Mouse (Mus musculus): Measurements from ENCODE around the gene Gm30302. TPM values are rescaled to one million over a fixed set of nuclear protein-coding genes. Genes with fewer than 3 reads are reported as not detected.
"Not testable (repeated sequence)": the region's sequence is repeated elsewhere in the genome, so short reads cannot be mapped to it uniquely, and the experiment has no call there.

Gene Gm30302
- polyA plus RNA-seq, 1 experiment from 2014 or later: not detected

- Histone ChIP-seq H3K4me3 (ENCODE audit: low read length) (no peak overlapping the region), H3K9me3 (ENCODE audit: control insufficient read depth, low read length) (no peaks in the 10 kb centered on the region), H3K36me3 (ENCODE audit: control insufficient read depth, insufficient read depth, low read length) (no peaks in the 10 kb centered on the region), H3K4me2 (ENCODE audit: low read depth, low read length) (no peak overlapping the region), H3K4me1 (ENCODE audit: control insufficient read depth, insufficient read depth, low read length) (no peaks in the 10 kb centered on the region), H3K27me3 (replicated peaks; ENCODE audit: control insufficient read depth, insufficient read depth, low read length) (no peaks in the 10 kb centered on the region), H3K9ac (ENCODE audit: low read depth, low read length) (no peak overlapping the region), H3K27ac (ENCODE audit: low read length) (no peak overlapping the region)
- ATAC-seq: no peak
- WGBS: 89% methylated on average over 1 of the region's 1 CpGs
Observed at GRCm38 (mm10) chr13:49807146-49807545, 8.3 kb upstream of the Gm30302 start.

DNA sequence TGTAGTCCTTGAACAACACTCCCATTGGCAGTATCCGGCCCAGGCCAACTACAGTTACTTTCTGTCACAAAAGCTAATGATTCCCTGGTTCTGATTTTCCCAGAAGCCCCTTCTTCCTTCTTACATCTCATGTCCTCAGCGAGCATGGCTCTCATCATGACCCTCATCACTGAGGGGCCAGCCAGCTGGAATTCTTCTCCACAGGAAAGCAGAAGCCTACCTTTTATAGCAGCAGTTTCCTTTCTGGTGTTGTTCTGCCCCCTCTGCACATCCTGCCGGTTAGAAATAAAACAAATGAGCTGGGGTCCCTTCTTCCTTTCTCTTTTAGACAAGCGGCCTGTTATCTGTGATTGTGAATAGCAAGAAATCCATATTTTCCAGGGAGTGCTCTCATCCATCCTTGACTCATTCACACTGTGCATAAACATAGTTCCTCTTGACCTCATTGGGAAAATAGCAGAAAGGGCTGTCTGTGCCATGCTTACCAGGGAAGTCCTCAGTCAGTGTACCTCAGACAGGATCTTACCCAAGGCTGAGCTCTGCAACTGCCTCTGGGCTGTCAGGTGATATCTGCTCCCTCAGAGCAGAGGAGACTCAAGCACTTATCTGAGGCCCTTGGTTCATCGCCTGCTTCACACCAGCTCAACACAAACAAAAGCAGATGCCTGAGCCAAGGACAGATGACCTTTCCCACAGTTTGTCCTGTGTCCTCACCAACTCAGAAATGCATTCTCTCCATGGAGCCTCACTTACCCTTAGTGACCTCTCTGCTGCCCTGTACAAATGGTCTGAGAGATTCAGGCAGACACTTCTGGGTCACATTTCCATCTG, 10.0 kb downstream of the Gm30302 start:
- ATAC-seq: no peak
- no peak overlapping the region for H3K27ac ChIP-seq (ENCODE audit: low read length)
- WGBS: 40% methylated on average over 5 of the region's 5 CpGs

DNA sequence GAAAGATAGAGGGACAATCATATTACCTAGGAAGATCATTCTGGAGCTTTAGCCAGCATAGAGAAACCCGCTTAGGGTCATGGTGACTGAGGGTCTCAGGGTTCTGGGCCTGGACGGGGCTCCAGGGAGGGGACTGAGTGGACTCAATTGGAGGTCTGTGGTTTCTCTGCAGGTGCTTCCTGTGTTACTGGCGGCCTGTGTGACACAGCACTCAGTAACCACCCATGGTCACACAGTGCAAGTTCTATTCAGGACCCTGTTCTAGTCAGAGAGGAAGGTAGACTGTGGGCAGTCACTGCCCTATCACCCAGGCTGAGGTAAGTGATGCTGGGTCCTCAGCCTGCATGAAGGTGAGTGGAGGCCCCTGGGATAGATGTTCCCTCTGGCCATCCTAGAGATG, 14.9 kb downstream of the Gm30302 start:
- no peak for ATAC-seq
- Histone ChIP-seq H3K27me3 (replicated peaks; ENCODE audit: control insufficient read depth, insufficient read depth, low read length) (no peaks in the 10 kb centered on the region), H3K4me3 (ENCODE audit: low read length) (no peak overlapping the region), H3K4me2 (ENCODE audit: low read depth, low read length) (no peak overlapping the region), H3K36me3 (ENCODE audit: control insufficient read depth, insufficient read depth, low read length) (no peaks in the 10 kb centered on the region), H3K9ac (ENCODE audit: low read depth, low read length) (no peak overlapping the region), H3K4me1 (ENCODE audit: control insufficient read depth, insufficient read depth, low read length) (no peaks in the 10 kb centered on the region), H3K9me3 (ENCODE audit: control insufficient read depth, low read length) (no peaks in the 10 kb centered on the region), H3K27ac (ENCODE audit: low read length) (no peak overlapping the region)
- WGBS: 76% methylated on average over 3 of the region's 3 CpGs

More for the DNA sequence above, 10.0 kb downstream of the Gm30302 start:
- H3K27me3 ChIP-seq (replicated peaks; ENCODE audit: control insufficient read depth, insufficient read depth, low read length): no peaks in the 10 kb centered on the region
- H3K9ac ChIP-seq (ENCODE audit: low read depth, low read length): no peak overlapping the region
- H3K4me1 ChIP-seq (ENCODE audit: control insufficient read depth, insufficient read depth, low read length): no peaks in the 10 kb centered on the region
- H3K4me2 ChIP-seq (ENCODE audit: low read depth, low read length): no peak overlapping the region
- H3K4me3 ChIP-seq (ENCODE audit: low read length): no peak overlapping the region
- no peaks in the 10 kb centered on the region for H3K9me3 ChIP-seq (ENCODE audit: control insufficient read depth, low read length)
- H3K36me3 ChIP-seq (ENCODE audit: control insufficient read depth, insufficient read depth, low read length): no peaks in the 10 kb centered on the region

DNA sequence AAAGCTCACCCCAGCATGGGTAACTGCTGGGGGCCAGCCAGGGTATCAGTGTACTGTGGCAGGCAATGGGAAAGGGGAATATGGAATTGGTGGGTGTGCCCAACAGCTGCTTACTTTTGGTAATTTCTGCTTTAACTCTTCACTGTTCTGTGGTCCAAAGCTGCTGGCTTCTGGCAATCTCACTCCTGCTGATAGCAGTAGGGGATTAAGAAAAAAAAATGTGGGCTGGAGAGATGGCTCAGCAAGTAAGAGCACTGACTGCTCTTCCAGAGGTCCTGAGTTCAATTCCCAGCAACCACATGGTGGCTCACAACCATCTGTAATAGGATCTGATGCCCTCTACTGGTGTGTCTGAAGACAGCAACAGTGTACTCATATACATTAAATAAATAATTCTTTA, 27.3 kb downstream of the Gm30302 start:
- not testable (repeated sequence) for H3K9ac ChIP-seq (ENCODE audit: low read depth, low read length); H3K27ac ChIP-seq (ENCODE audit: low read length); H3K4me1 ChIP-seq (ENCODE audit: control insufficient read depth, insufficient read depth, low read length)

DNA sequence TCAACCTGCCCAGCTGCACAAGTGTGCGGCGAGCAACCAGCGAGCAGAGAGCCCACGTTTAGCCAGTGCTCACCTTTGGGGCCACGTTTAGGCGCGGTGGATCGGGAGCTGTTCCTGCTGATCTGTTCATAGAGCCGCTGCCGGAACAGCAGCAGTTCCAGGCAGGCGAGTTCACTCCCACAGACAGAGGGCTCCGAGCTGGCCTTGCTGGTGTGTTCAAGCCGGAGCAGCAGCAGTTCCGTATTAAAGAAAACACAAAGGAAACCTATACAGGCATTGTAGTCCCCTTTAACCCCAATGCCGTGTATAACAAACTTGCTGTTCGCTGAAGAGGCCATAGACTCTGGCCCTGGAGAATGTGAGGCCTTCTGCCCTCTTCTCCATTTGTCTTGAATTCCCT, 29.7 kb downstream of the Gm30302 start:
- H3K4me3 ChIP-seq (ENCODE audit: low read length): no peak overlapping the region
- WGBS: 81% methylated on average over 16 of the region's 16 CpGs
- H3K27me3 ChIP-seq (replicated peaks; ENCODE audit: control insufficient read depth, insufficient read depth, low read length): no peaks in the 10 kb centered on the region
- no peak for ATAC-seq
- H3K9me3 ChIP-seq (ENCODE audit: control insufficient read depth, low read length): no peaks in the 10 kb centered on the region
- H3K27ac ChIP-seq (ENCODE audit: low read length): no peak overlapping the region
- no peaks in the 10 kb centered on the region for H3K4me1 ChIP-seq (ENCODE audit: control insufficient read depth, insufficient read depth, low read length)
- no peak overlapping the region for H3K4me2 ChIP-seq (ENCODE audit: low read depth, low read length)
- no peaks in the 10 kb centered on the region for H3K36me3 ChIP-seq (ENCODE audit: control insufficient read depth, insufficient read depth, low read length)
- H3K9ac ChIP-seq (ENCODE audit: low read depth, low read length): no peak overlapping the region

More for the DNA sequence above, 27.3 kb downstream of the Gm30302 start:
- not testable (repeated sequence) for H3K4me3 ChIP-seq (ENCODE audit: low read length); H3K36me3 ChIP-seq (ENCODE audit: control insufficient read depth, insufficient read depth, low read length); ATAC-seq; H3K9me3 ChIP-seq (ENCODE audit: control insufficient read depth, low read length); H3K4me2 ChIP-seq (ENCODE audit: low read depth, low read length); H3K27me3 ChIP-seq (replicated peaks; ENCODE audit: control insufficient read depth, insufficient read depth, low read length)

GRCm38 (mm10) chr13:49768048-49768447, 30.8 kb downstream of the Gm30302 start:
- 23% methylated on average over 2 of the region's 2 CpGs for WGBS
- Histone ChIP-seq H3K9ac (ENCODE audit: low read depth, low read length) (no peak overlapping the region), H3K36me3 (ENCODE audit: control insufficient read depth, insufficient read depth, low read length) (no peaks in the 10 kb centered on the region), H3K4me2 (ENCODE audit: low read depth, low read length) (no peak overlapping the region), H3K4me3 (ENCODE audit: low read length) (no peak overlapping the region), H3K9me3 (ENCODE audit: control insufficient read depth, low read length) (no peaks in the 10 kb centered on the region), H3K4me1 (ENCODE audit: control insufficient read depth, insufficient read depth, low read length) (no peaks in the 10 kb centered on the region), H3K27ac (ENCODE audit: low read length) (no peak overlapping the region), H3K27me3 (replicated peaks; ENCODE audit: control insufficient read depth, insufficient read depth, low read length) (no peaks in the 10 kb centered on the region)
- no peak for ATAC-seq

- H3K9ac ChIP-seq (ENCODE audit: low read depth, low read length): no peak overlapping the region
- H3K27me3 ChIP-seq (replicated peaks; ENCODE audit: control insufficient read depth, insufficient read depth, low read length): no peaks in the 10 kb centered on the region
- no peak overlapping the region for H3K4me3 ChIP-seq (ENCODE audit: low read length)
- H3K4me1 ChIP-seq (ENCODE audit: control insufficient read depth, insufficient read depth, low read length): no peaks in the 10 kb centered on the region
- H3K36me3 ChIP-seq (ENCODE audit: control insufficient read depth, insufficient read depth, low read length): no peaks in the 10 kb centered on the region
- H3K27ac ChIP-seq (ENCODE audit: low read length): no peak overlapping the region
- no peak for ATAC-seq
- no peak overlapping the region for H3K4me2 ChIP-seq (ENCODE audit: low read depth, low read length)
- WGBS: 54% methylated on average over 9 of the region's 9 CpGs
- no peaks in the 10 kb centered on the region for H3K9me3 ChIP-seq (ENCODE audit: control insufficient read depth, low read length)
Observed at GRCm38 (mm10) chr13:49766269-49766668, 32.5 kb downstream of the Gm30302 start.

DNA sequence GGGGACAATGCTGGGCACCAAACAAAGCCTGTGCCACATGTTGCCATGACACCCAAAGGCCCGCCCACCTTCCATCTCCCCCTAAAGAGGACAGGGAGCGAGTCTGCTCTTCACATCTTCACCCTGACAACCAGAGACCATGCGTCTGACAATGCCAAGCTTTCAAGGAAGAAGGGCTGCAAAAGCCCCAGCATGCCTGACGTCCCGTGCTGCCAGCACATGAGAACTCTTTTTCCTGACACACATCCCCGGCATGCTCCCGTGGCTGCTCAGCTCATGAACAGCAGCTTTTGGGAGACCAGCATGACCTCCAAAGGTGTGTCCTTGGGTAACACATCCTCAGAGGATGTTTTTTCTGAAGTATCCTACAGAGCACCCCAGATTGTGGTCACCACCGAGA, 33.5 kb downstream of the Gm30302 start:
- H3K4me3 ChIP-seq (ENCODE audit: low read length): no peak overlapping the region
- H3K27me3 ChIP-seq (replicated peaks; ENCODE audit: control insufficient read depth, insufficient read depth, low read length): no peaks in the 10 kb centered on the region
- H3K4me1 ChIP-seq (ENCODE audit: control insufficient read depth, insufficient read depth, low read length): no peaks in the 10 kb centered on the region
- no peaks in the 10 kb centered on the region for H3K36me3 ChIP-seq (ENCODE audit: control insufficient read depth, insufficient read depth, low read length)
- H3K9me3 ChIP-seq (ENCODE audit: control insufficient read depth, low read length): no peaks in the 10 kb centered on the region
- no peak overlapping the region for H3K4me2 ChIP-seq (ENCODE audit: low read depth, low read length)
- H3K27ac ChIP-seq (ENCODE audit: low read length): no peak overlapping the region
- ATAC-seq: no peak
- H3K9ac ChIP-seq (ENCODE audit: low read depth, low read length): no peak overlapping the region
- 86% methylated on average over 8 of the region's 8 CpGs for WGBS

DNA sequence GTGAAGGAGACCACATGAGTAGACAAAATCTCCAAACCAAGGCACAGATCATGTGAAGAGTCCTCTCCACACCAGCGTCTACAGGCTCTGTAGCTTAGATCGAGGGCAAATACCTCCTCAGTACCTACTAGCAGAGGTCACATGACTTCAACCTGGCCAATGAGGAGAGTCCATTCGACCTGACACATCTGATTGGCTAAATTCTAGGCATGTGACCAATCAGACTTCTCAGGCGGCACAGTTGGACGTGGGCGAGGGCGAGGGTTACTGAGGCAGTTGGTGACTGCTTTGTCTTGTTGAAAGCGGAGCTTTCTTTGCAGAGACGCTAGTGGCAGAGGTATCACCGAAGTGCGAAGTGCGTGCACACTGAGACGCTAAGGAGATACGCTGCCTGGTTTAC, 36.6 kb downstream of the Gm30302 start:
- H3K4me1 ChIP-seq (ENCODE audit: control insufficient read depth, insufficient read depth, low read length): no peaks in the 10 kb centered on the region
- no peak overlapping the region for H3K4me2 ChIP-seq (ENCODE audit: low read depth, low read length)
- H3K27ac ChIP-seq (ENCODE audit: low read length): no peak overlapping the region
- no peak overlapping the region for H3K9ac ChIP-seq (ENCODE audit: low read depth, low read length)
- no peaks in the 10 kb centered on the region for H3K27me3 ChIP-seq (replicated peaks; ENCODE audit: control insufficient read depth, insufficient read depth, low read length)
- no peaks in the 10 kb centered on the region for H3K9me3 ChIP-seq (ENCODE audit: control insufficient read depth, low read length)
- H3K36me3 ChIP-seq (ENCODE audit: control insufficient read depth, insufficient read depth, low read length): no peaks in the 10 kb centered on the region
- WGBS: 88% methylated on average over 14 of the region's 14 CpGs
- no peak for ATAC-seq
- no peak overlapping the region for H3K4me3 ChIP-seq (ENCODE audit: low read length)

GRCm38 (mm10) chr13:49760675-49761074, 38.1 kb downstream of the Gm30302 start:
- H3K36me3 ChIP-seq (ENCODE audit: control insufficient read depth, insufficient read depth, low read length): no peaks in the 10 kb centered on the region
- no peak overlapping the region for H3K4me2 ChIP-seq (ENCODE audit: low read depth, low read length)
- no peak for ATAC-seq
- no peaks in the 10 kb centered on the region for H3K9me3 ChIP-seq (ENCODE audit: control insufficient read depth, low read length)
- H3K9ac ChIP-seq (ENCODE audit: low read depth, low read length): no peak overlapping the region
- H3K27ac ChIP-seq (ENCODE audit: low read length): no peak overlapping the region
- WGBS: 52% methylated on average over 1 of the region's 1 CpGs
- no peaks in the 10 kb centered on the region for H3K4me1 ChIP-seq (ENCODE audit: control insufficient read depth, insufficient read depth, low read length)
- no peaks in the 10 kb centered on the region for H3K27me3 ChIP-seq (replicated peaks; ENCODE audit: control insufficient read depth, insufficient read depth, low read length)
- no peak overlapping the region for H3K4me3 ChIP-seq (ENCODE audit: low read length)

Measured in intestine, embryonic 16.5 days (tissue).